Mouse (Mus musculus): ENCODE measurements around the gene Exo1. TPM values are rescaled to one million over a fixed set of nuclear protein-coding genes. Genes with fewer than 3 reads are reported as not detected.

The Exo1 gene
- polyA plus RNA-seq, 2 experiments = 15.8 to 47.3 TPM

- Histone ChIP-seq H3K27me3 (ENCODE audit: control insufficient read depth, insufficient read depth, low read length) (no peaks in the 10 kb centered on the region), H3K36me3 (ENCODE audit: control insufficient read depth, insufficient read depth, low read length) (no peaks in the 10 kb centered on the region), H3K9me3 (ENCODE audit: control insufficient read depth, low read length) (no peaks in the 10 kb centered on the region), H3K27ac (replicated peaks; ENCODE audit: low read depth, low read length) (no peak overlapping the region), H3K9ac (ENCODE audit: low read depth, low read length, severe bottlenecking) (no peak overlapping the region), H3K4me2 (replicated peaks; ENCODE audit: low read depth, low read length, severe bottlenecking) (no peak overlapping the region), H3K4me3 (replicated peaks; ENCODE audit: low read length) (no peak overlapping the region), H3K4me1 (ENCODE audit: control insufficient read depth, insufficient read depth, low read length) (peaks cover 4% of the 10 kb centered on the region; the same call in 1 of the 2 replicates)
- TF ChIP-seq POLR2A (IDR thresholded peaks at IDR 0.05; ENCODE audit: borderline replicate concordance, extremely low read depth, insufficient read depth, insufficient read length) = no peak
- peak; percentile 66 for DNase-seq (ENCODE audit: low spot score)
- ATAC-seq (ENCODE audit: low FRiP score, low read depth) = peak; percentile 57; the same call in 1 of the 2 replicates
- 42% methylated on average over 6 of the region's 6 CpGs for WGBS
These were observed 8.2 kb upstream of the Exo1 start for GRCm38 (mm10) chr1:175872028-175872816.

GRCm38 (mm10) chr1:175883398-175883797 is 3.0 kb downstream of the Exo1 start:
- 0 out of 2 replicates have a peak, but pooled peaks cover 3% of the 10 kb centered on the region for H3K4me1 ChIP-seq (ENCODE audit: control insufficient read depth, insufficient read depth, low read length)
- H3K4me3 ChIP-seq (replicated peaks; ENCODE audit: low read length) = no peak overlapping the region
- WGBS = 79% methylated on average over 3 of the region's 3 CpGs
- no peak for TF ChIP-seq POLR2A (IDR thresholded peaks at IDR 0.05; ENCODE audit: borderline replicate concordance, extremely low read depth, insufficient read depth, insufficient read length)
- H3K9me3 ChIP-seq (ENCODE audit: control insufficient read depth, low read length) = no peaks in the 10 kb centered on the region
- DNase-seq (ENCODE audit: low spot score) = no peak
- H3K27me3 ChIP-seq (ENCODE audit: control insufficient read depth, insufficient read depth, low read length) = no peaks in the 10 kb centered on the region
- no peak for ATAC-seq (ENCODE audit: low FRiP score, low read depth)
- H3K9ac ChIP-seq (ENCODE audit: low read depth, low read length, severe bottlenecking) = no peak overlapping the region
- peaks cover 19% of the 10 kb centered on the region for H3K36me3 ChIP-seq (ENCODE audit: control insufficient read depth, insufficient read depth, low read length)
- no peak overlapping the region for H3K4me2 ChIP-seq (replicated peaks; ENCODE audit: low read depth, low read length, severe bottlenecking)
- H3K27ac ChIP-seq (replicated peaks; ENCODE audit: low read depth, low read length) = no peak overlapping the region

GRCm38 (mm10) chr1:175893263-175893662 is 12.9 kb downstream of the Exo1 start:
- Histone ChIP-seq H3K36me3 (ENCODE audit: control insufficient read depth, insufficient read depth, low read length) (peaks cover 38% of the 10 kb centered on the region), H3K4me1 (ENCODE audit: control insufficient read depth, insufficient read depth, low read length) (no peaks in the 10 kb centered on the region), H3K9ac (ENCODE audit: low read depth, low read length, severe bottlenecking) (no peak overlapping the region), H3K27me3 (ENCODE audit: control insufficient read depth, insufficient read depth, low read length) (no peaks in the 10 kb centered on the region), H3K27ac (replicated peaks; ENCODE audit: low read depth, low read length) (no peak overlapping the region), H3K4me2 (replicated peaks; ENCODE audit: low read depth, low read length, severe bottlenecking) (no peak overlapping the region), H3K4me3 (replicated peaks; ENCODE audit: low read length) (no peak overlapping the region), H3K9me3 (ENCODE audit: control insufficient read depth, low read length) (no peaks in the 10 kb centered on the region)
- TF ChIP-seq POLR2A (IDR thresholded peaks at IDR 0.05; ENCODE audit: borderline replicate concordance, extremely low read depth, insufficient read depth, insufficient read length) = no peak
- no peak for ATAC-seq (ENCODE audit: low FRiP score, low read depth)
- 94% methylated on average over 6 of the region's 6 CpGs for WGBS
- DNase-seq (ENCODE audit: low spot score) = no peak

GRCm38 (mm10) chr1:175893726-175894125 is 13.3 kb downstream of the Exo1 start:
- ATAC-seq (ENCODE audit: low FRiP score, low read depth) (no peak), DNase-seq (ENCODE audit: low spot score) (no peak)
- Histone ChIP-seq H3K4me2 (replicated peaks; ENCODE audit: low read depth, low read length, severe bottlenecking) (no peak overlapping the region), H3K36me3 (ENCODE audit: control insufficient read depth, insufficient read depth, low read length) (peaks cover 33% of the 10 kb centered on the region), H3K9me3 (ENCODE audit: control insufficient read depth, low read length) (no peaks in the 10 kb centered on the region), H3K4me1 (ENCODE audit: control insufficient read depth, insufficient read depth, low read length) (no peaks in the 10 kb centered on the region), H3K9ac (ENCODE audit: low read depth, low read length, severe bottlenecking) (no peak overlapping the region), H3K27ac (replicated peaks; ENCODE audit: low read depth, low read length) (no peak overlapping the region), H3K27me3 (ENCODE audit: control insufficient read depth, insufficient read depth, low read length) (no peaks in the 10 kb centered on the region), H3K4me3 (replicated peaks; ENCODE audit: low read length) (no peak overlapping the region)
- no peak for TF ChIP-seq POLR2A (IDR thresholded peaks at IDR 0.05; ENCODE audit: borderline replicate concordance, extremely low read depth, insufficient read depth, insufficient read length)
- 94% methylated on average over 12 of the region's 12 CpGs for WGBS

GRCm38 (mm10) chr1:175911207-175911606 is 30.8 kb downstream of the Exo1 start:
- Histone ChIP-seq H3K9me3 (ENCODE audit: control insufficient read depth, low read length) (no peaks in the 10 kb centered on the region), H3K4me1 (ENCODE audit: control insufficient read depth, insufficient read depth, low read length) (no peaks in the 10 kb centered on the region), H3K36me3 (ENCODE audit: control insufficient read depth, insufficient read depth, low read length) (peaks cover 16% of the 10 kb centered on the region), H3K4me2 (replicated peaks; ENCODE audit: low read depth, low read length, severe bottlenecking) (no peak overlapping the region), H3K4me3 (replicated peaks; ENCODE audit: low read length) (no peak overlapping the region), H3K27ac (replicated peaks; ENCODE audit: low read depth, low read length) (no peak overlapping the region), H3K27me3 (ENCODE audit: control insufficient read depth, insufficient read depth, low read length) (no peaks in the 10 kb centered on the region), H3K9ac (ENCODE audit: low read depth, low read length, severe bottlenecking) (no peak overlapping the region)
- ATAC-seq (ENCODE audit: low FRiP score, low read depth) (no peak), DNase-seq (ENCODE audit: low spot score) (no peak)
- WGBS = 90% methylated on average over 2 of the region's 2 CpGs
- TF ChIP-seq POLR2A (IDR thresholded peaks at IDR 0.05; ENCODE audit: borderline replicate concordance, extremely low read depth, insufficient read depth, insufficient read length) = no peak

Data from limb, embryonic 14.5 days (tissue).